Mouse (Mus musculus): ENCODE measurements around the gene Pgm1. TPM values are rescaled to one million over a fixed set of nuclear protein-coding genes. Genes with fewer than 3 reads are reported as not detected.
A peak's percentile ranks its signal among the peaks of the same experiment; 100 is the strongest.

Pgm1 gene
- 76.3 and 81.6 TPM in 2 replicates for polyA plus RNA-seq (2015; fragmentation: Nextera tagmentation; extraction: Ambion mirVana)

DNA sequence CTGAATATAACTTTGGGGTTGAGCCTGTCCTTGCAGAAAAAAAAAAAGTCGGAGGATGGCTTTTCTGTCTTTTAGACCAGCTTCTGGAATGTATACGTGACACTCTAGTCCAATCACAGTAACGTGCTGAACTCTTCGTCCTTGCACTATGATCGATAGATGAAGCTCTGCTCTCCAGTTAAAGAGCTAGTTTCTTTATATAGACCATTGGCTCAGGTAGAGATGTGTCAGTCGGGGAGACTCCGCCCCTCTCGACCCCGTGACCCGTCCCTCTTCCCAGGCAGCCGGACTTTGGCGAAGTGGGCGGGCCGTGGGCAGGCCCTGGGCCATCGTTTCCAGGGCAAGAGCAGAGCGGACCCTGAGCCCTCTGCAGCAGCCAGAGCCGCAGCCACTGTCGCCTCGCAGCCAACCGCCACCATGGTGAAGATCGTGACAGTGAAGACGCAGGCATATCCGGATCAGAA is at the start of gene Pgm1:
Gene Pgm1, plus strand, starts transcription at position 266 of the 464 bp plus-strand sequence.
- DNase-seq (ENCODE audit: low spot score) (peak; percentile 87), ATAC-seq (peak; percentile 84)
- Histone ChIP-seq H3K4me1 (ENCODE audit: insufficient read depth, low read depth, low read length) (peaks cover 3% of the 10 kb centered on the region; the same call in 1 of the 2 replicates), H3K27me3 (replicated peaks; ENCODE audit: insufficient read depth, low read length) (no peaks in the 10 kb centered on the region), H3K4me3 (ENCODE audit: low read depth, low read length) (peak within 1 kb of the TSS; percentile 64), H3K9ac (replicated peaks; ENCODE audit: low read depth) (peak within 1 kb of the TSS; percentile 48; the same call in 1 of the 2 replicates), H3K4me2 (replicated peaks; ENCODE audit: low read depth, low read length) (peak within 1 kb of the TSS; percentile 93), H3K36me3 (ENCODE audit: insufficient read depth, low read length) (no peaks in the 10 kb centered on the region), H3K9me3 (ENCODE audit: low read length) (no peaks in the 10 kb centered on the region), H3K27ac (ENCODE audit: low read length) (peak within 1 kb of the TSS; percentile 92)
- WGBS = 3% methylated on average over 23 of the region's 23 CpGs
- TF ChIP-seq CTCF (IDR thresholded peaks at IDR 0.05) (no peak), EP300 (IDR thresholded peaks at IDR 0.05) (no peak)

GRCm38 (mm10) chr4:99881882-99882281 is 47.3 kb upstream of the Pgm1 start:
- no peaks in the 10 kb centered on the region for H3K27me3 ChIP-seq (replicated peaks; ENCODE audit: insufficient read depth, low read length)
- no peak overlapping the region for H3K4me2 ChIP-seq (replicated peaks; ENCODE audit: low read depth, low read length)
- no peaks in the 10 kb centered on the region for H3K36me3 ChIP-seq (ENCODE audit: insufficient read depth, low read length)
- H3K27ac ChIP-seq (ENCODE audit: low read length) = no peak overlapping the region
- TF ChIP-seq CTCF (IDR thresholded peaks at IDR 0.05) (peak; percentile 68), EP300 (IDR thresholded peaks at IDR 0.05) (no peak)
- H3K4me3 ChIP-seq (ENCODE audit: low read depth, low read length) = no peak overlapping the region
- no peaks in the 10 kb centered on the region for H3K9me3 ChIP-seq (ENCODE audit: low read length)
- ATAC-seq (no peak), DNase-seq (ENCODE audit: low spot score) (peak; percentile 61)
- H3K4me1 ChIP-seq (ENCODE audit: insufficient read depth, low read depth, low read length) = no peaks in the 10 kb centered on the region
- H3K9ac ChIP-seq (replicated peaks; ENCODE audit: low read depth) = no peak overlapping the region

GRCm38 (mm10) chr4:99882405-99882804 is 46.8 kb upstream of the Pgm1 start:
- H3K27ac ChIP-seq (ENCODE audit: low read length) = no peak overlapping the region
- no peak for ATAC-seq

GRCm38 (mm10) chr4:99913894-99914451 is 15.2 kb upstream of the Pgm1 start:
- no peaks in the 10 kb centered on the region for H3K27me3 ChIP-seq (replicated peaks; ENCODE audit: insufficient read depth, low read length)
- H3K4me1 ChIP-seq (ENCODE audit: insufficient read depth, low read depth, low read length) = no peaks in the 10 kb centered on the region
- H3K27ac ChIP-seq (ENCODE audit: low read length) = no peak overlapping the region
- no peak overlapping the region for H3K9ac ChIP-seq (replicated peaks; ENCODE audit: low read depth)
- WGBS = 68% methylated on average over 4 of the region's 4 CpGs
- peak; percentile 77 for TF ChIP-seq CTCF (IDR thresholded peaks at IDR 0.05)
- TF ChIP-seq EP300 (IDR thresholded peaks at IDR 0.05) = no peak
- DNase-seq (ENCODE audit: low spot score) = peak; percentile 44
- no peaks in the 10 kb centered on the region for H3K9me3 ChIP-seq (ENCODE audit: low read length)
- H3K36me3 ChIP-seq (ENCODE audit: insufficient read depth, low read length) = no peaks in the 10 kb centered on the region
- no peak for ATAC-seq
- H3K4me2 ChIP-seq (replicated peaks; ENCODE audit: low read depth, low read length) = no peak overlapping the region
- no peak overlapping the region for H3K4me3 ChIP-seq (ENCODE audit: low read depth, low read length)

More at GRCm38 (mm10) chr4:99882405-99882804, 46.8 kb upstream of the Pgm1 start:
- H3K9ac ChIP-seq (replicated peaks; ENCODE audit: low read depth) = no peak overlapping the region
- H3K4me3 ChIP-seq (ENCODE audit: low read depth, low read length) = no peak overlapping the region
- no peaks in the 10 kb centered on the region for H3K27me3 ChIP-seq (replicated peaks; ENCODE audit: insufficient read depth, low read length)
- no peaks in the 10 kb centered on the region for H3K9me3 ChIP-seq (ENCODE audit: low read length)
- no peak for DNase-seq (ENCODE audit: low spot score)
- TF ChIP-seq CTCF (IDR thresholded peaks at IDR 0.05) = no peak
- TF ChIP-seq EP300 (IDR thresholded peaks at IDR 0.05) = no peak
- H3K4me1 ChIP-seq (ENCODE audit: insufficient read depth, low read depth, low read length) = no peaks in the 10 kb centered on the region
- no peak overlapping the region for H3K4me2 ChIP-seq (replicated peaks; ENCODE audit: low read depth, low read length)
- no peaks in the 10 kb centered on the region for H3K36me3 ChIP-seq (ENCODE audit: insufficient read depth, low read length)

- no peak overlapping the region for H3K9ac ChIP-seq (replicated peaks; ENCODE audit: low read depth)
- no peak overlapping the region for H3K27ac ChIP-seq (ENCODE audit: low read length)
- ATAC-seq = no peak
- no peak overlapping the region for H3K4me3 ChIP-seq (ENCODE audit: low read depth, low read length)
- H3K36me3 ChIP-seq (ENCODE audit: insufficient read depth, low read length) = no peaks in the 10 kb centered on the region
- TF ChIP-seq EP300 (IDR thresholded peaks at IDR 0.05) = no peak
- TF ChIP-seq CTCF (IDR thresholded peaks at IDR 0.05) = no peak
- WGBS = 86% methylated on average over 4 of the region's 4 CpGs
- DNase-seq (ENCODE audit: low spot score) = no peak
- H3K4me1 ChIP-seq (ENCODE audit: insufficient read depth, low read depth, low read length) = peaks cover 3% of the 10 kb centered on the region; the same call in 1 of the 2 replicates
- no peak overlapping the region for H3K4me2 ChIP-seq (replicated peaks; ENCODE audit: low read depth, low read length)
- no peaks in the 10 kb centered on the region for H3K9me3 ChIP-seq (ENCODE audit: low read length)
- H3K27me3 ChIP-seq (replicated peaks; ENCODE audit: insufficient read depth, low read length) = no peaks in the 10 kb centered on the region
Observed at GRCm38 (mm10) chr4:99926380-99926779, 2.8 kb upstream of the Pgm1 start.

DNA sequence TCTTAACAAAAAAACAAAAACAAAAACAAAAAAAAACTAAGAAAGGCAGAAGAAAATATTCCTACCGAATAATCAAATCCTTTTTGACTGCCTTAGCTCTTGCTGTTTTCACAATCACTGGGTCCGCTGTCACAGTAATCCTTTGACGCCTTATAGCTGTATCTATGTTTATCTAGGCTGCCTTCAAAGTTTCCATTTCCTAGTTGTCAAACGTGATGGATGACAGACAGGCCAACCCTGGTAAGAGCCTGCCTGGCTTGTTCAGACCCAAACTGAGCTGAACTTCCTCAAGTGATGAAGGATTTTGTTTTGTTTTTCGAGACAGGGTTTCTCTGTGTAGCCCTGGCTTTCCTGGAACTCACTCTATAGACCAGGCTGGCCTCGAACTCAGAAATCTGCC is 693 bp upstream of the Pgm1 start:
- Histone ChIP-seq H3K36me3 (ENCODE audit: insufficient read depth, low read length) (no peaks in the 10 kb centered on the region), H3K27me3 (replicated peaks; ENCODE audit: insufficient read depth, low read length) (no peaks in the 10 kb centered on the region), H3K4me2 (replicated peaks; ENCODE audit: low read depth, low read length) (no peak overlapping the region), H3K9ac (replicated peaks; ENCODE audit: low read depth) (no peak overlapping the region), H3K27ac (ENCODE audit: low read length) (no peak overlapping the region), H3K4me3 (ENCODE audit: low read depth, low read length) (no peak overlapping the region), H3K9me3 (ENCODE audit: low read length) (no peaks in the 10 kb centered on the region), H3K4me1 (ENCODE audit: insufficient read depth, low read depth, low read length) (peaks cover 3% of the 10 kb centered on the region; the same call in 1 of the 2 replicates)
- ATAC-seq (no peak), DNase-seq (ENCODE audit: low spot score) (peak; percentile 23)
- 29% methylated on average over 6 of the region's 6 CpGs for WGBS
- TF ChIP-seq EP300 (IDR thresholded peaks at IDR 0.05) (no peak), CTCF (IDR thresholded peaks at IDR 0.05) (no peak)
